Mouse (Mus musculus) right cerebral cortex, postnatal 10 days (tissue): ENCODE data around the gene Zfp422.
A peak's percentile ranks its signal among the peaks of the same experiment; 100 is the strongest.
"Not testable (repeated sequence)": the region's sequence is repeated elsewhere in the genome, so short reads cannot be mapped to it uniquely, and the experiment has no call there.

ENCODE experiments used
- DNase-seq, 2 experiments: peaks; one replicate each; pipeline ENCODE4 v3.0.0; 2021; ENCODE audit warnings: low spot score in 2 of 2

The Zfp422 gene

GRCm38 (mm10) chr6:116649811-116650210 lies 21.0 kb upstream of the Zfp422 start:
- no peak for DNase-seq

- DNase-seq, result no peak
These were observed 19.0 kb upstream of the Zfp422 start for GRCm38 (mm10) chr6:116647763-116648162.

GRCm38 (mm10) chr6:116644335-116644734 lies 15.5 kb upstream of the Zfp422 start:
- no peak for DNase-seq

- DNase-seq, result no peak
These were observed 15.1 kb upstream of the Zfp422 start for GRCm38 (mm10) chr6:116643881-116644280.

- peak in 1 of 2 experiments; percentile 37 for DNase-seq
These were observed 14.1 kb upstream of the Zfp422 start for GRCm38 (mm10) chr6:116642942-116643341.

GRCm38 (mm10) chr6:116639663-116640062 lies 10.9 kb upstream of the Zfp422 start:
- DNase-seq, result no peak

GRCm38 (mm10) chr6:116638871-116639270 lies 10.1 kb upstream of the Zfp422 start:
- no peak for DNase-seq

- DNase-seq, result no peak
These were observed 8.7 kb upstream of the Zfp422 start for GRCm38 (mm10) chr6:116637496-116637895.

- DNase-seq, result no peak
These were observed 7.9 kb upstream of the Zfp422 start for GRCm38 (mm10) chr6:116636581-116637235.

- peak in 1 of 2 experiments; percentile 31 for DNase-seq
These were observed 6.7 kb upstream of the Zfp422 start for GRCm38 (mm10) chr6:116635251-116636180.

GRCm38 (mm10) chr6:116633741-116634695 lies 5.2 kb upstream of the Zfp422 start:
- no peak for DNase-seq

- peak; percentile 69 to 78 for DNase-seq
These were observed 3.3 kb upstream of the Zfp422 start for GRCm38 (mm10) chr6:116632129-116632528.

- no peak for DNase-seq
These were observed 967 bp upstream of the Zfp422 start for GRCm38 (mm10) chr6:116629766-116630165.

- DNase-seq, result no peak
These were observed 704 bp downstream of the Zfp422 start for GRCm38 (mm10) chr6:116628095-116628494.

GRCm38 (mm10) chr6:116626417-116626816 lies 2.4 kb downstream of the Zfp422 start:
- not testable (repeated sequence) for DNase-seq

- DNase-seq, result no peak
These were observed 7.3 kb downstream of the Zfp422 start for GRCm38 (mm10) chr6:116621318-116622023.

GRCm38 (mm10) chr6:116618073-116618472 lies 10.7 kb downstream of the Zfp422 start:
- no peak for DNase-seq

GRCm38 (mm10) chr6:116615719-116616118 lies 13.1 kb downstream of the Zfp422 start:
- no peak for DNase-seq

- DNase-seq, result no peak
These were observed 21.6 kb downstream of the Zfp422 start for GRCm38 (mm10) chr6:116607230-116607629.

GRCm38 (mm10) chr6:116600969-116601368 lies 27.8 kb downstream of the Zfp422 start:
- DNase-seq, result not testable (repeated sequence)

GRCm38 (mm10) chr6:116584095-116584494 lies 44.7 kb downstream of the Zfp422 start, which contains the start of gene Olfr215:
TSS of gene Olfr215 (minus strand) at chr6:116584195.
- no peak for DNase-seq
